Mouse (Mus musculus) CH12.LX (cell line): ENCODE results near the gene Sptbn4. TPM values are rescaled to one million over a fixed set of nuclear protein-coding genes. Genes with fewer than 3 reads are reported as not detected.

Experiments used
- DNase-seq: peaks from one replicate; pipeline ENCODE4 v3.0.0-alpha.2; 2013; ENCODE audit errors: extremely low read depth
- H3K27ac ChIP-seq: 2 replicates; pipeline ENCODE4 v1.5.1; 2012; ENCODE audit warnings: low read depth, mild to moderate bottlenecking, control low read depth, moderate library complexity; ENCODE audit not compliant: insufficient read depth
- H3K27me3 ChIP-seq: replicated peaks from 2 replicates; pipeline ENCODE3; 2012; ENCODE audit warnings: inconsistent platforms
- H3K36me3 ChIP-seq, 2 experiments: replicated peaks in 1 of 2; 2 replicates each; pipeline versions ENCODE3 to v1.6.1; 2012; ENCODE audit warnings: inconsistent platforms in 1 of 2, low read length in 1 of 2, mild to moderate bottlenecking in 1 of 2, mixed read lengths in 1 of 2, moderate library complexity in 1 of 2; ENCODE audit not compliant: control insufficient read depth in 1 of 2, insufficient read depth in 1 of 2
- H3K4me1 ChIP-seq, 2 experiments: 2 replicates each; pipeline ENCODE4 v1.6.1; 2012; ENCODE audit warnings: inconsistent platforms in 1 of 2, moderate library complexity in 1 of 2; ENCODE audit not compliant: insufficient read depth in 2 of 2, control insufficient read depth in 1 of 2
- H3K4me2 ChIP-seq: 2 replicates; pipeline ENCODE4 v1.6.1; 2012; ENCODE audit warnings: low read depth, mild to moderate bottlenecking, control low read depth; ENCODE audit not compliant: poor library complexity, insufficient read depth, severe bottlenecking
- H3K4me3 ChIP-seq, 3 experiments: fragments of 150-350 bp in 1 of 3; sonication (generic) in 1 of 3; replicated peaks in 1 of 3; 2 replicates each; pipeline versions ENCODE3 to v1.5.1; 2011 to 2012; ENCODE audit warnings: low read depth in 2 of 3, low read length in 2 of 3, mild to moderate bottlenecking in 2 of 3, moderate library complexity in 2 of 3, control low read depth in 1 of 3, improper control_type of control experiment in 1 of 3, inconsistent platforms in 1 of 3, mixed read lengths in 1 of 3; ENCODE audit not compliant: poor library complexity in 1 of 3
- H3K79me2 ChIP-seq: replicated peaks from 2 replicates; pipeline ENCODE4 v1.6.1; 2012; ENCODE audit warnings: mild to moderate bottlenecking, moderate library complexity; ENCODE audit not compliant: control insufficient read depth, poor library complexity, insufficient read depth, severe bottlenecking; ENCODE audit errors: extremely low read depth
- H3K9ac ChIP-seq: 2 replicates; pipeline ENCODE4 v1.6.1; 2012; ENCODE audit warnings: low read depth, mild to moderate bottlenecking, control low read depth, moderate library complexity; ENCODE audit not compliant: insufficient read depth
- H3K9me3 ChIP-seq: replicated peaks from 2 replicates; pipeline ENCODE3; 2012; ENCODE audit warnings: low read length, inconsistent platforms, mixed read lengths
- BHLHE40 ChIP-seq: IDR thresholded peaks from 2 replicates; pipeline ENCODE4 v1.6.1; 2011; ENCODE audit warnings: mild to moderate bottlenecking, low read depth, low read length, improper control_type of control experiment
- CHD1 ChIP-seq: IDR thresholded peaks from 2 replicates; pipeline ENCODE4 v1.6.1; 2012; ENCODE audit warnings: low read depth, low read length, improper control_type of control experiment, inconsistent platforms
- CHD2 ChIP-seq: IDR thresholded peaks from 2 replicates; pipeline ENCODE4 v1.6.1; 2011; ENCODE audit warnings: low read length, improper control_type of control experiment
- CTCF ChIP-seq, 2 experiments: IDR thresholded peaks in 1 of 2; conservative IDR thresholded peaks in 1 of 2; 2 replicates each; pipeline ENCODE4 v1.5.1; 2011 to 2012; ENCODE audit warnings: low read depth in 2 of 2, low read length in 2 of 2, improper control_type of control experiment in 1 of 2, inconsistent platforms in 1 of 2, mild to moderate bottlenecking in 1 of 2, moderate library complexity in 1 of 2
- E2F4 ChIP-seq: IDR thresholded peaks from 2 replicates; pipeline ENCODE4 v1.6.1; 2011; ENCODE audit warnings: low read depth, low read length, improper control_type of control experiment; ENCODE audit not compliant: insufficient replicate concordance
- ELF1 ChIP-seq: IDR thresholded peaks from 2 replicates; pipeline ENCODE4 v1.6.1; 2014; ENCODE audit warnings: low read depth, mild to moderate bottlenecking, inconsistent platforms, low read length, improper control_type of control experiment
- EP300 ChIP-seq: IDR thresholded peaks from 2 replicates; pipeline ENCODE4 v1.6.1; 2011; ENCODE audit warnings: low read length, improper control_type of control experiment
- ETS1 ChIP-seq: conservative IDR thresholded peaks from 2 replicates; pipeline ENCODE4 v1.6.1; 2012; ENCODE audit warnings: low read depth, mild to moderate bottlenecking, inconsistent platforms, low read length, improper control_type of control experiment, moderate library complexity
- GABPA ChIP-seq: IDR thresholded peaks from 2 replicates; pipeline ENCODE4 v1.6.1; 2012; ENCODE audit warnings: low read depth, low read length, improper control_type of control experiment, inconsistent platforms; ENCODE audit not compliant: insufficient replicate concordance
- HCFC1 ChIP-seq: IDR thresholded peaks from 2 replicates; pipeline ENCODE4 v1.6.1; 2012; ENCODE audit warnings: low read depth, mild to moderate bottlenecking, inconsistent platforms, low read length, improper control_type of control experiment
- IRF4 ChIP-seq: IDR thresholded peaks from 2 replicates; pipeline ENCODE4 v1.6.1; 2014; ENCODE audit warnings: low read depth, mild to moderate bottlenecking, inconsistent platforms, low read length, improper control_type of control experiment
- JUN ChIP-seq: IDR thresholded peaks from 2 replicates; pipeline ENCODE4 v1.6.1; 2011; ENCODE audit warnings: low read depth, mild to moderate bottlenecking, low read length, improper control_type of control experiment, moderate library complexity; ENCODE audit not compliant: insufficient read depth
- JUND ChIP-seq: conservative IDR thresholded peaks from 2 replicates; pipeline ENCODE4 v1.6.1; 2011; ENCODE audit warnings: low read depth, low read length, improper control_type of control experiment
- KAT2A ChIP-seq: IDR thresholded peaks from 2 replicates; pipeline ENCODE4 v1.6.1; 2012; ENCODE audit warnings: low read length, improper control_type of control experiment, inconsistent platforms; ENCODE audit not compliant: insufficient replicate concordance
- MAFK ChIP-seq: IDR thresholded peaks from 2 replicates; pipeline ENCODE4 v1.6.1; 2011; ENCODE audit warnings: low read length, improper control_type of control experiment; ENCODE audit not compliant: insufficient replicate concordance
- MAX ChIP-seq: IDR thresholded peaks from 2 replicates; pipeline ENCODE4 v1.6.1; 2011; ENCODE audit warnings: low read length, improper control_type of control experiment
- MAZ ChIP-seq: IDR thresholded peaks from 2 replicates; pipeline ENCODE4 v1.6.1; 2012; ENCODE audit warnings: low read depth, mild to moderate bottlenecking, inconsistent platforms, low read length, improper control_type of control experiment, moderate library complexity
- MEF2A ChIP-seq: IDR thresholded peaks from 2 replicates; pipeline ENCODE4 v1.6.1; 2014; ENCODE audit warnings: low read depth, mild to moderate bottlenecking, inconsistent platforms, low read length, improper control_type of control experiment, borderline replicate concordance
- MXI1 ChIP-seq: IDR thresholded peaks from 2 replicates; pipeline ENCODE4 v1.6.1; 2011; ENCODE audit warnings: mild to moderate bottlenecking, low read depth, low read length, improper control_type of control experiment
- MYC ChIP-seq: IDR thresholded peaks from 2 replicates; pipeline ENCODE4 v1.6.1; 2011; ENCODE audit warnings: low read depth, mild to moderate bottlenecking, improper control_type of control experiment, low read length
- NELFE ChIP-seq: IDR thresholded peaks from 2 replicates; pipeline ENCODE4 v1.6.1; 2011; ENCODE audit warnings: low read depth, low read length, improper control_type of control experiment
- NRF1 ChIP-seq: IDR thresholded peaks from 2 replicates; pipeline ENCODE4 v1.6.1; 2014; ENCODE audit warnings: low read depth, mild to moderate bottlenecking, inconsistent platforms, low read length, improper control_type of control experiment, moderate library complexity
- PAX5 ChIP-seq: IDR thresholded peaks from 2 replicates; pipeline ENCODE4 v1.6.1; 2012; ENCODE audit warnings: low read length, inconsistent platforms, mixed read lengths
- POLR2A ChIP-seq: IDR thresholded peaks from 2 replicates; pipeline ENCODE4 v1.6.1; 2011; ENCODE audit warnings: low read depth, mild to moderate bottlenecking, improper control_type of control experiment, low read length
- POLR2AphosphoS2 ChIP-seq: IDR thresholded peaks from 2 replicates; pipeline ENCODE4 v1.6.1; 2011; ENCODE audit warnings: low read depth, low read length, improper control_type of control experiment
- RAD21 ChIP-seq: IDR thresholded peaks from 2 replicates; pipeline ENCODE4 v1.6.1; 2011; ENCODE audit warnings: low read depth, mild to moderate bottlenecking, low read length, improper control_type of control experiment, moderate library complexity
- RCOR1 ChIP-seq: conservative IDR thresholded peaks from 2 replicates; pipeline ENCODE4 v1.6.1; 2012; ENCODE audit warnings: low read depth, mild to moderate bottlenecking, inconsistent platforms, low read length, improper control_type of control experiment
- SIN3A ChIP-seq: IDR thresholded peaks from 2 replicates; pipeline ENCODE4 v1.6.1; 2012; ENCODE audit warnings: low read length, improper control_type of control experiment, inconsistent platforms
- SMC3 ChIP-seq: IDR thresholded peaks from 2 replicates; pipeline ENCODE4 v1.6.1; 2011; ENCODE audit warnings: low read depth, low read length, improper control_type of control experiment
- TBP ChIP-seq: conservative IDR thresholded peaks from 2 replicates; pipeline ENCODE4 v1.6.1; 2011; ENCODE audit warnings: low read depth, low read length, improper control_type of control experiment
- TCF12 ChIP-seq: IDR thresholded peaks from 2 replicates; pipeline ENCODE4 v1.6.1; 2014; ENCODE audit warnings: low read depth, mild to moderate bottlenecking, inconsistent platforms, low read length, improper control_type of control experiment
- UBTF ChIP-seq: IDR thresholded peaks from 2 replicates; pipeline ENCODE4 v1.6.1; 2012; ENCODE audit warnings: low read depth, mild to moderate bottlenecking, inconsistent platforms, low read length, improper control_type of control experiment, moderate library complexity
- USF1 ChIP-seq: IDR thresholded peaks from 2 replicates; pipeline ENCODE4 v1.6.1; 2014; ENCODE audit warnings: low read depth, mild to moderate bottlenecking, inconsistent platforms, low read length, improper control_type of control experiment
- USF2 ChIP-seq: conservative IDR thresholded peaks from 2 replicates; pipeline ENCODE4 v1.6.1; 2011; ENCODE audit warnings: low read depth, low read length, improper control_type of control experiment
- ZC3H11A ChIP-seq: IDR thresholded peaks from 2 replicates; pipeline ENCODE4 v1.6.1; 2012; ENCODE audit warnings: low read depth, mild to moderate bottlenecking, inconsistent platforms, low read length, improper control_type of control experiment
- ZKSCAN1 ChIP-seq: IDR thresholded peaks from 2 replicates; pipeline ENCODE4 v1.6.1; 2012; ENCODE audit warnings: low read depth, inconsistent platforms, low read length, improper control_type of control experiment, borderline replicate concordance
- ZMIZ1 ChIP-seq: IDR thresholded peaks from 2 replicates; pipeline ENCODE4 v1.6.1; 2012; ENCODE audit warnings: low read depth, mild to moderate bottlenecking, inconsistent platforms, low read length, improper control_type of control experiment
- ZNF384 ChIP-seq: IDR thresholded peaks from 2 replicates; pipeline ENCODE4 v1.6.1; 2012; ENCODE audit warnings: low read depth, low read length, improper control_type of control experiment, inconsistent platforms
- dilution Hi-C: fragments of 300-500 bp; cut with MboI; formaldehyde crosslinking; loops from 2 replicates; pipeline ENCODE4 v1.14.3; 2020; ENCODE audit warnings: low sequenced_read_pairs; ENCODE audit not compliant: extremely low pct_unique_long_range_greater_than_20kb, extremely low pct_ligation_motif_present
- in situ Hi-C: fragments of 300-500 bp; cut with MboI; formaldehyde crosslinking; loops from 3 replicates; pipeline ENCODE4 v1.14.3; 2019; ENCODE audit warnings: low sequenced_read_pairs, low pct_ligation_motif_present, low pct_unique_long_range_greater_than_20kb, mixed read lengths
- polyA plus RNA-seq: library from polyadenylated mRNA; unstranded; fragments of >175 nt; gene quantifications from 2 replicates; pipeline ENCODE4 v1.2.1, GENCODE M21; 2012; ENCODE audit warnings: low read depth; ENCODE audit not compliant: insufficient read length
- total RNA-seq, 2 experiments: library from RNA; depleted of rRNA; stranded (reverse); fragments of 300-350 nt in 1 of 2; fragments of >200 nt in 1 of 2; gene quantifications; 2 replicates each; pipeline ENCODE4 v1.2.3; 2012 to 2014

Gene Sptbn4
- total and polyA plus RNA-seq, 3 experiments, result 0.21 to 0.38 (median 0.24) TPM

DNA sequence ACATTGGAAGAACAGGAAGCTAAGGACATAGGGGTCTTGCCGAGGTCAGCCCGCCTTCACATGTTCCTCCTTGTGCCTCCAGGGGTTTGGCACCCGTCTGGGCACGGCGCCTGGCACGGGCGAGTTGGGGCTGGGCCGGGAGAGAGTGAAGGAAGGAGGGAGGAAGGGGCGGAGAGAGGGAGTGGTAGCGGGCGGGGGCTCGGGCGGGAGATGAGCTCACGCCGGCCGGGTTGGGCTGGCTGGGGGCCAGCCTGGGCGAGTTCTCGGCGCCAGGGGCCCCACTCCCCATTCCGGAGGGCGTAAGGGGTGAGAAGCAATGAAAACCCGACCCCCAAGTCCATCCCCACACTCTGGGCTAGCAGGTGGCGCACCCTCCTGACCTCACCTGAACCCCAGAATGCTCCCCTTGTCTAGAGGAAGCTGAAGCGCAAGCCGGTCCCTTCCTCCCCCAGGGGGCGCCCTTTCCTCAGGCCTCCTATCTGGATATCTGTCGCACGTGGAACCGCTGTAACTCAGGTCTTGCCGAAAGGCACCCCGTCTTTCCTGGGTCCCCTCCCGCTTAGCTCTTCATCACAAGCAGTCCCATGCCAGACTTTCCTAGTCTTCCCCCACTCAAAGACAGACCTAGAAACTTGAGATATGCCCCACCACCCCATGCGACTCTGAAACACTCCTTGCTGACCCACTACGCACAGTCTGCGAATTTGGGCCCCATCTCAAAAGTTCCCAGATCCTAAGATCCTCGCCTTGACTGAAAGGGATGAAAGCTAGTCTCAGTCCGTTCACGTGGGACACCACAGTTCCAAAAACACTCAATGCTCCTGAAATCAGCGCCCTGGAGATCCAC, 114.9 kb downstream of the Sptbn4 start:
- Histone ChIP-seq H3K79me2 (no peaks in the 10 kb centered on the region), H3K9me3 (no peaks in the 10 kb centered on the region), H3K9ac (peak overlapping the region; percentile 14; the same call in 1 of the 2 replicates), H3K4me1 (peaks cover 4 to 41% of the 10 kb centered on the region in 2 experiments), H3K27ac (peak overlapping the region; percentile 11), H3K4me3 (peak overlapping the region; percentile 44 to 60 (median 44)), H3K36me3 (no peaks in the 10 kb centered on the region), H3K27me3 (peaks cover 47% of the 10 kb centered on the region), H3K4me2 (peak overlapping the region; percentile 83)
- TF ChIP-seq MAZ, result peak; percentile 66
- peak; percentile 56 to 81 for TF ChIP-seq CTCF (conservative IDR thresholded peaks at IDR 0.05 in 1 of 2, IDR thresholded peaks at IDR 0.05 in 1 of 2; ENCODE audit: low read depth in 2 of 2, low read length in 2 of 2)
- TF ChIP-seq ZKSCAN1, result peak; percentile 84
- TF ChIP-seq UBTF, result 0 out of 2 replicates have a peak, but pooled peaks have one; percentile 20
- no peak for TF ChIP-seq USF1
- TF ChIP-seq ZNF384, result no peak
- TF ChIP-seq CHD1, result no peak
- no peak for TF ChIP-seq IRF4
- TF ChIP-seq TBP, result no peak
- TF ChIP-seq RAD21, result peak; percentile 45
- TF ChIP-seq MEF2A, result 0 out of 2 replicates have a peak, but pooled peaks have one; percentile 37
- TF ChIP-seq POLR2A, result peak; percentile 67; the same call in 1 of the 2 replicates
- peak; percentile 36; the same call in 1 of the 2 replicates for TF ChIP-seq ELF1
- TF ChIP-seq JUN, result no peak
- peak; percentile 55 for TF ChIP-seq NELFE
- TF ChIP-seq ETS1, result no peak
- no peak for TF ChIP-seq E2F4
- TF ChIP-seq USF2, result no peak
- 0 out of 2 replicates have a peak, but pooled peaks have one; percentile 9 for TF ChIP-seq JUND
- 0 out of 2 replicates have a peak, but pooled peaks have one; percentile 25 for TF ChIP-seq RCOR1
- TF ChIP-seq EP300, result no peak
- no peak for TF ChIP-seq ZC3H11A
- no peak for TF ChIP-seq ZMIZ1
- no peak for TF ChIP-seq MAFK
- no peak for TF ChIP-seq KAT2A
- 0 out of 2 replicates have a peak, but pooled peaks have one; percentile 24 for TF ChIP-seq NRF1
- TF ChIP-seq GABPA, result no peak
- peak; percentile 48 for TF ChIP-seq HCFC1
- TF ChIP-seq SMC3, result peak; percentile 52
- no peak for TF ChIP-seq POLR2AphosphoS2
- TF ChIP-seq CHD2, result 0 out of 2 replicates have a peak, but pooled peaks have one; percentile 14
- TF ChIP-seq MAX, result peak; percentile 96
- TF ChIP-seq BHLHE40, result peak; percentile 75
- TF ChIP-seq MXI1, result peak; percentile 90
- no peak for TF ChIP-seq PAX5
- peak; percentile 99 for TF ChIP-seq MYC
- peak; percentile 47; the same call in 1 of the 2 replicates for TF ChIP-seq TCF12
- TF ChIP-seq SIN3A, result peak; percentile 72; the same call in 1 of the 2 replicates
- in situ Hi-C loops (loop anchor here (10.0 kb wide), 1 partner anchor 192 kb away; the partner anchor contains the start of gene Hipk4), dilution Hi-C loops (no loop called here)
- peak; percentile 85 for DNase-seq
